Mouse (Mus musculus) lung, postnatal 0 days (tissue): Measurements from ENCODE around the gene Zfp689. TPM values are rescaled to one million over a fixed set of nuclear protein-coding genes. Genes with fewer than 3 reads are reported as not detected.
A peak's percentile ranks its signal among the peaks of the same experiment; 100 is the strongest.

Experiments used
- ATAC-seq: fragments of 200-750 bp; cut with Nextera tagmentation; 2 replicates; pipeline ENCODE4 v1.8.0; 2017; ENCODE audit warnings: moderate library complexity
- DNase-seq: peaks from one replicate; pipeline ENCODE4 v3.0.0-alpha.2; 2016; ENCODE audit warnings: low spot score
- H3K27ac ChIP-seq: fragments of 300-500 bp; sonication (generic); 2 replicates; pipeline ENCODE4 v1.5.1; 2014; ENCODE audit warnings: antibody characterized with exemption, mild to moderate bottlenecking, low read length, mixed read lengths
- H3K27me3 ChIP-seq: fragments of 300-500 bp; sonication (generic); replicated peaks from 2 replicates; pipeline ENCODE4 v1.6.1; 2014; ENCODE audit warnings: low read length, mixed read lengths; ENCODE audit not compliant: insufficient read depth
- H3K36me3 ChIP-seq: fragments of 300-500 bp; sonication (generic); 2 replicates; pipeline ENCODE4 v1.6.1; 2014; ENCODE audit warnings: low read length, mixed read lengths; ENCODE audit not compliant: insufficient read depth
- H3K4me1 ChIP-seq: fragments of 300-500 bp; sonication (generic); 2 replicates; pipeline ENCODE4 v1.6.1; 2014; ENCODE audit warnings: antibody characterized with exemption, low read depth, low read length, mixed read lengths; ENCODE audit not compliant: insufficient read depth
- H3K4me2 ChIP-seq: fragments of 300-500 bp; sonication (generic); replicated peaks from 2 replicates; pipeline ENCODE4 v1.6.1; 2014; ENCODE audit warnings: low read depth, mild to moderate bottlenecking, low read length, moderate library complexity, mixed read lengths
- H3K4me3 ChIP-seq: fragments of 300-500 bp; sonication (generic); 2 replicates; pipeline ENCODE4 v1.5.1; 2014; ENCODE audit warnings: low read depth, low read length
- H3K9ac ChIP-seq: fragments of 300-500 bp; sonication (generic); replicated peaks from 2 replicates; pipeline ENCODE4 v1.6.1; 2014; ENCODE audit warnings: low read depth, mild to moderate bottlenecking
- H3K9me3 ChIP-seq: fragments of 300-500 bp; sonication (generic); 2 replicates; pipeline ENCODE4 v1.6.1; 2016; ENCODE audit warnings: low read length, mixed read lengths
- CTCF ChIP-seq: IDR thresholded peaks from 2 replicates; pipeline ENCODE4 v1.5.1; 2016; ENCODE audit warnings: antibody characterized with exemption, mild to moderate bottlenecking
- EP300 ChIP-seq: IDR thresholded peaks from 2 replicates; pipeline ENCODE4 v1.6.1; 2016; ENCODE audit warnings: antibody characterized with exemption, mild to moderate bottlenecking, control low read depth
- WGBS: fragments of 180-500 bp; shearing (Covaris S2); extraction: QIAGEN DNeasy Blood & Tissue Kit; methylation state at CpG from one replicate; pipeline ENCODE4 v1.1.7; 2014; 5-methylcytosine and 5-hydroxymethylcytosine counted together
- polyA plus RNA-seq: library from polyadenylated mRNA; unstranded; fragments of >200 nt; fragmentation: Nextera tagmentation; extraction: Ambion mirVana; gene quantifications from 2 replicates; pipeline ENCODE4 v1.2.1, GENCODE M21; 2015

Zfp689 gene
- polyA plus RNA-seq, 1 experiment from 2014 or later = 2.6 TPM

DNA sequence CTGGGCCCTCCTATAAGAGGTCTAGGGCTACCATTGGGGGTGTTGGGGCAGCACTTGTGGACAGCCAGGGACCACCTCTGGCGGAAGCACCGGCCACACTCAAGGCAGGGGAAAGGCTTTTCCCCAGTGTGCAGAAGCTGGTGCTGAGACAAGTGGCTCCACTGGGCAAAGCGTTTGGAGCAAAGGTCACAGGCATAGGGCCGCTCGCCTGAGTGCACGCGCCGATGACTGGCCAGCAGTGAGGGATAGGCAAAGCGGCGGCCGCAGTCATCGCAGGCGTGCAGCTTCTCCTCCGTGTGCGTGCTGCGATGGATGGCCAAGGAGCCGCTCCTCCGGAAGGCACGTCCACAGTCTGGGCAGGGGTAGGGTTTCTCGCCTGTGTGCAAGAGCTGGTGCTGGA, 5.0 kb downstream of the Zfp689 start:
- TF ChIP-seq CTCF (no peak), EP300 (no peak)
- Histone ChIP-seq H3K27ac (no peak overlapping the region), H3K4me3 (no peak overlapping the region), H3K36me3 (0 out of 2 replicates have a peak, but pooled peaks cover 10% of the 10 kb centered on the region), H3K27me3 (no peaks in the 10 kb centered on the region), H3K9me3 (no peaks in the 10 kb centered on the region), H3K4me2 (no peak overlapping the region), H3K4me1 (peaks cover 4% of the 10 kb centered on the region; the same call in 1 of the 2 replicates), H3K9ac (no peak overlapping the region)
- 93% methylated on average over 20 of the region's 20 CpGs for WGBS
- no peak for ATAC-seq
- no peak for DNase-seq

DNA sequence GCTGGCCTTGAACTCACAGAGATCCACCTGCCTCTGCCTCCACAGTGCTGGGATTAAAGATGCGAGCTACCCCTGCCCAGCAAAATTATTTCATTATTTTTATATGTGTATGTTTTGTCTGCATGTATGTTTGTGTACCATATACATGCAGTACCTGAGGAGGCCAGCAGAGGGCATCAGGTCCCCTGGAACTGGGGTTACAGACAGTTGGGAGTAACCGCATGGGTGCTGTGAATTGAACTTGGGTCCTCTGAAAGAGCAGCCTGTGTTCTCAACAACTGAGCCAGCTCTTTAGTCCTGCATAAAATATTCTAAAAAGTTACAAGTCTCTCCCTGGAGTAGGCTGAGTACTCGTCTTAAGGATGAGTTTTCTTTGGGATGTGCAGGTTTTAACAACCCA, 11.2 kb downstream of the Zfp689 start:
- no peak overlapping the region for H3K4me2 ChIP-seq
- WGBS = 77% methylated on average over 3 of the region's 3 CpGs
- no peak overlapping the region for H3K9ac ChIP-seq

DNA sequence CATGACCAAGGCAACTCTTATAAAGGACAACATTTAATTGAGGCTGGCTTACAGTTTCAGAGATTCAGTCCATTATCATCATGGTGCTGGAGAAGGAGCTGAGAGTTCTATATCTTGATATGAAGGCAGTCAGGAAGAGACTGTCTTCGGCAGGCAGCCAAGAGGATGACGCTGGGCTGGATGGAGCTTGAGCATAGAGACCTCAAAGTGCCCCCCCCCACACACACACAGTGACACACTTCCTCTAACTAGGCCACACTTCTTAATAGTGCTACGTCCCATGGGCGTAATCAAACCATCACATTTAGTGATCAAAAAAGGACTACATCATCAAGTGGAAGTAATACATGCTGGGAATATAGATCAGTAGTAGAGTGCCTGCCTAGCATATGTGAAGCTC, 13.8 kb downstream of the Zfp689 start:
- no peak overlapping the region for H3K4me2 ChIP-seq
- 86% methylated on average over 4 of the region's 4 CpGs for WGBS
- H3K4me1 ChIP-seq = no peaks in the 10 kb centered on the region
- DNase-seq = no peak
- ATAC-seq = no peak
- H3K9me3 ChIP-seq = no peaks in the 10 kb centered on the region
- no peak overlapping the region for H3K4me3 ChIP-seq
- H3K36me3 ChIP-seq = no peaks in the 10 kb centered on the region
- no peak for TF ChIP-seq CTCF
- no peak for TF ChIP-seq EP300
- H3K9ac ChIP-seq = no peak overlapping the region
- H3K27ac ChIP-seq = no peak overlapping the region
- no peaks in the 10 kb centered on the region for H3K27me3 ChIP-seq

More for the DNA sequence above, 11.2 kb downstream of the Zfp689 start:
- H3K27me3 ChIP-seq = no peaks in the 10 kb centered on the region
- no peaks in the 10 kb centered on the region for H3K4me1 ChIP-seq
- DNase-seq (no peak), ATAC-seq (no peak)
- no peak overlapping the region for H3K27ac ChIP-seq
- TF ChIP-seq EP300 (no peak), CTCF (peak; percentile 57)
- no peaks in the 10 kb centered on the region for H3K9me3 ChIP-seq
- 0 out of 2 replicates have a peak, but pooled peaks cover 4% of the 10 kb centered on the region for H3K36me3 ChIP-seq
- H3K4me3 ChIP-seq = no peak overlapping the region

DNA sequence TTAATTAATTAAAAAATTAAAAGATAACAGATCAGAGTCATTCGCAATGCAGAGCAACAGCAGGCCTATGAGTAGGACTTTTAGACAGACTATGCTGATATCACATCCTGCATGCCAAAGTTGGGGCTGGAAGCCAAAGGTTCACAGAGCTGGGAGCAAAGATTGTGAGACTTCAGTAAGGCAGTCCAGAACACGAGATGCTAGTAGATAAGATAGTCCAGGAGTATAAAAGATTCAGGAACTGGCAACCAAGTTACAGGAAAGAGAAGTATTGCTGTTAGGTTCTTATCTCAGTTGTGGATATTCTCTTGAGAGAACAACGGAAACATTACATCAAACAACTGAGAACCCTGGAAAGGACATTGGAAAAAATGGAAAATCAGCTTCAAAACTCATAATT, 22.6 kb downstream of the Zfp689 start:
- Histone ChIP-seq H3K27me3 (0 out of 2 replicates have a peak, but pooled peaks cover 3% of the 10 kb centered on the region), H3K36me3 (no peaks in the 10 kb centered on the region), H3K9me3 (no peaks in the 10 kb centered on the region), H3K4me3 (no peak overlapping the region), H3K4me1 (no peaks in the 10 kb centered on the region; the same call in 1 of the 2 replicates), H3K4me2 (no peak overlapping the region), H3K27ac (no peak overlapping the region), H3K9ac (no peak overlapping the region)
- 54% methylated on average over 3 of the region's 3 CpGs for WGBS
- no peak for ATAC-seq
- DNase-seq = peak; percentile 15
- TF ChIP-seq EP300 = peak; percentile 45; the same call in 1 of the 2 replicates
- TF ChIP-seq CTCF = no peak

DNA sequence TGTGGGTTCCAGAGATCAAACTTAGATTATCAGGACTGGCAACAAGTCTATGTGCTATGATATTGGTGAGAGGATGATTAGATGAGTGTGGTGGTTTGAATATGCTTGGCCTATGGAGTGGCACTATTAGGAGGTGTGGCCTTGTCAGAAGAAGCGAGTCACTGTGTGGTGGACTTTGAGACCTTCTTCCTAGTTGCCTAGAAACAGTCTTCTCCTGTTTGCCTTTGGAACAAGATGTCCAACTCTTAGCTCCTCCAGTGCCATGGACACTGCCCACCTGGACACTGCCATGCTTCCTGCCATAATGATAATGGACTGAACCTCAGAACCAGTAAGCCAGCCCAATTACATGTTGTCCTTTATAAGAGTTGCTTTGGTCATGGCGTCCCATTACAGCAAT, 23.0 kb downstream of the Zfp689 start:
- WGBS = 79% methylated on average over 2 of the region's 2 CpGs
- Histone ChIP-seq H3K27ac (no peak overlapping the region), H3K36me3 (no peaks in the 10 kb centered on the region), H3K4me1 (peaks cover 4% of the 10 kb centered on the region; the same call in 1 of the 2 replicates), H3K4me3 (no peak overlapping the region), H3K27me3 (0 out of 2 replicates have a peak, but pooled peaks cover 3% of the 10 kb centered on the region), H3K4me2 (no peak overlapping the region), H3K9me3 (no peaks in the 10 kb centered on the region), H3K9ac (no peak overlapping the region)
- no peak for DNase-seq
- ATAC-seq = no peak
- TF ChIP-seq CTCF (no peak), EP300 (no peak)

DNA sequence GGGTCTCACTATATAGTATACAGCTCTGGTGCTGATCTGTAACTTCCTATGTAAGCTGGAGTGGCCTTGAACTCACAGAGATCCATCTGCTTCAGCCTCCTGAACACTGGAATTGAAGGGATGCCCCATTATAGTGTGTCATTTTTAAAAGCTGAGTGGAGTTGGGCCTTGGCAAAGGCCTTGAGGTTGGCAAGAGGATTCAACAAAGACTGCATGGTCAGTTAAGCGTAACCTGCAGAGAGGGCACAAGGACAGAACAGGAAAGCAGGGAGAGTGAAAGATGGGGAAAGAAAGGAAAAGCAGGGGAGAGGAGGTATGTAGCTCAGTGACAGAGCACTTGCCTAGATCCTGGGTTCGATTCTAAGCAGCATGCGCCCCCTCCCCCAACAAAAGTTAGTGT, 23.7 kb downstream of the Zfp689 start:
- Histone ChIP-seq H3K9ac (no peak overlapping the region), H3K27me3 (0 out of 2 replicates have a peak, but pooled peaks cover 3% of the 10 kb centered on the region), H3K4me1 (peaks cover 4% of the 10 kb centered on the region; the same call in 1 of the 2 replicates), H3K27ac (no peak overlapping the region), H3K36me3 (no peaks in the 10 kb centered on the region), H3K9me3 (no peaks in the 10 kb centered on the region), H3K4me3 (no peak overlapping the region), H3K4me2 (no peak overlapping the region)
- TF ChIP-seq EP300 (no peak), CTCF (no peak)
- DNase-seq = no peak
- no peak for ATAC-seq
- 78% methylated on average over 3 of the region's 3 CpGs for WGBS
